Mouse (Mus musculus): ENCODE data around the gene Exoc6b. TPM values are rescaled to one million over a fixed set of nuclear protein-coding genes. Genes with fewer than 3 reads are reported as not detected.

Gene Exoc6b
- total and polyA plus RNA-seq, 2 experiments: 2.3 to 6.1 TPM

DNA sequence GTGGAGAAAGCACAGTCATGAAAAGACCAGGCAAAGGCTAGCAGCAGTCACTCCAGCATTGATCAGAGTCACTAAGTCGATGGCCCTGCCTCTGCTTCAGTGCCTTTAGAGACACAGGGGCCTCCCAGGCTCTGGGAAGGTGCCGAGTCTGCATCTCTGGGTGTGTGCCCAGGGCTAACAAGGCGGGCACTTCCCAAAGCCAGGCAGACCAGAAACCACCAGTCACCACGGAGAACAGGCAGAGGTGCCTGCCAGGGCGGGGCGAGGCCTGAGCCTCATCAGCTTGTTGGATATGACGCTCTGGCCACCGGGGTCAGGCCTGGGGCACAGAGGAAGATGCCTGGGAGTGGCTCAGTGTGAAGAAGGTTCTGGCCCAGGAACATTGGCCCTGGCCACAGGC is 489.8 kb downstream of the Exoc6b start:
- whole genome bisulfite sequencing: 63% methylated on average over 8 of the region's 8 CpGs
- TF ChIP-seq CTCF (IDR thresholded peaks at IDR 0.05; ENCODE audit: low read depth, low read length) (no peak), POLR2A (IDR thresholded peaks at IDR 0.05; ENCODE audit: extremely low read depth, insufficient read depth, low read length) (no peak)
- H3K27ac ChIP-seq (replicated peaks; ENCODE audit: insufficient read depth, low read depth, low read length): no peak overlapping the region
- H3K4me3 ChIP-seq (ENCODE audit: insufficient read depth, low read depth, low read length): no peak overlapping the region
- 0 out of 2 replicates have a peak, but pooled peaks cover 2% of the 10 kb centered on the region for H3K4me1 ChIP-seq (ENCODE audit: control insufficient read depth, insufficient read depth, low read length)
- no peak for DNase-seq (ENCODE audit: extremely low read depth, low read depth, low spot score)
- H3K9ac ChIP-seq (ENCODE audit: low read depth, low read length): no peak overlapping the region
- H3K27me3 ChIP-seq (ENCODE audit: control insufficient read depth, insufficient read depth, low read length): 0 out of 2 replicates have a peak, but pooled peaks cover 7% of the 10 kb centered on the region
- no peaks in the 10 kb centered on the region for H3K79me2 ChIP-seq (ENCODE audit: control insufficient read depth, insufficient read depth, low read length)
- no peaks in the 10 kb centered on the region for H3K36me3 ChIP-seq (ENCODE audit: control insufficient read depth, insufficient read depth, low read length)

DNA sequence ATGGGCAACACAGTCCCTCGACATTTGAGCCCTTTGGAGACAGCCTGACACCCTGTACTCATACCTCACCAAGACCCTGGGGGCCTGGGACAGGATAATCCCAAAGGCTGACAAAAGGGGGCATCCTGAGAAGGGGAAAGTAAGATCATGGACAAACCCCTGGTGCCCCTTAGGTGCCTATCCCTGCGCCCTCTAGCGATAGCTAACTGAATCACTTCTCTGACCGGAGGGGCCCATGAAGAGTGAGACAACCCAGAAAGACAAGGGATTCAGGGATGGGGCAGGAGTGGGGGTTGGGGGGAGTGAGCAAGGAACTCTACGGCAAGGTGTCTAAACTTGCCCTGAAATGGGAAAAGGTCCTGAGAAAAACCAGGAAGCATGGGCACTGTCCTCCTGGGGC is 490.4 kb downstream of the Exoc6b start:
- H3K4me3 ChIP-seq (ENCODE audit: insufficient read depth, low read depth, low read length): no peak overlapping the region
- no peaks in the 10 kb centered on the region for H3K36me3 ChIP-seq (ENCODE audit: control insufficient read depth, insufficient read depth, low read length)
- WGBS: 15% methylated on average over 5 of the region's 5 CpGs
- TF ChIP-seq POLR2A (IDR thresholded peaks at IDR 0.05; ENCODE audit: extremely low read depth, insufficient read depth, low read length) (no peak), CTCF (IDR thresholded peaks at IDR 0.05; ENCODE audit: low read depth, low read length) (peak; percentile 66)
- 0 out of 2 replicates have a peak, but pooled peaks cover 2% of the 10 kb centered on the region for H3K4me1 ChIP-seq (ENCODE audit: control insufficient read depth, insufficient read depth, low read length)
- DNase-seq (ENCODE audit: extremely low read depth, low read depth, low spot score): no peak
- no peak overlapping the region for H3K27ac ChIP-seq (replicated peaks; ENCODE audit: insufficient read depth, low read depth, low read length)
- H3K9ac ChIP-seq (ENCODE audit: low read depth, low read length): no peak overlapping the region
- H3K27me3 ChIP-seq (ENCODE audit: control insufficient read depth, insufficient read depth, low read length): 0 out of 2 replicates have a peak, but pooled peaks cover 7% of the 10 kb centered on the region
- no peaks in the 10 kb centered on the region for H3K79me2 ChIP-seq (ENCODE audit: control insufficient read depth, insufficient read depth, low read length)

DNA sequence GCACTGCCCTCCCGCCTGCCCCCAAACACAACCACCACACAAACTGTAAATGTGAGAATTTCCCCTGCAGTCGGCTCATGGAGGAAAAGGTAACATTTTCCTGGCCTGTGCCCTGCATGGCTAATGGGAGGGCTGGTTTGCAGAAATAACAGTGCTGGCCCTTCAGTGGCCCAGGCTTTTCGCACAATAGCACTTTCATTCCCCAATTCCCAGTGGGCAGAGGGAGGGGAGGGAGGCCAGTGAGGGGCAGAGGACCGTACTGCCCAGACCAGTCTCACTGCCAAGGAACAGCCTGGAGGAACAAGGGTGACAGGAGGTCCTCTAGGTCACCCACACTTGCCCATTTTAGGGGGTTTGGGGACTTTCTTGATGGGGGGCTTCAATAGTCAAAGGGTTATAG is 491.4 kb downstream of the Exoc6b start:
- H3K9ac ChIP-seq (ENCODE audit: low read depth, low read length): no peak overlapping the region
- DNase-seq (ENCODE audit: extremely low read depth, low read depth, low spot score): no peak

DNA sequence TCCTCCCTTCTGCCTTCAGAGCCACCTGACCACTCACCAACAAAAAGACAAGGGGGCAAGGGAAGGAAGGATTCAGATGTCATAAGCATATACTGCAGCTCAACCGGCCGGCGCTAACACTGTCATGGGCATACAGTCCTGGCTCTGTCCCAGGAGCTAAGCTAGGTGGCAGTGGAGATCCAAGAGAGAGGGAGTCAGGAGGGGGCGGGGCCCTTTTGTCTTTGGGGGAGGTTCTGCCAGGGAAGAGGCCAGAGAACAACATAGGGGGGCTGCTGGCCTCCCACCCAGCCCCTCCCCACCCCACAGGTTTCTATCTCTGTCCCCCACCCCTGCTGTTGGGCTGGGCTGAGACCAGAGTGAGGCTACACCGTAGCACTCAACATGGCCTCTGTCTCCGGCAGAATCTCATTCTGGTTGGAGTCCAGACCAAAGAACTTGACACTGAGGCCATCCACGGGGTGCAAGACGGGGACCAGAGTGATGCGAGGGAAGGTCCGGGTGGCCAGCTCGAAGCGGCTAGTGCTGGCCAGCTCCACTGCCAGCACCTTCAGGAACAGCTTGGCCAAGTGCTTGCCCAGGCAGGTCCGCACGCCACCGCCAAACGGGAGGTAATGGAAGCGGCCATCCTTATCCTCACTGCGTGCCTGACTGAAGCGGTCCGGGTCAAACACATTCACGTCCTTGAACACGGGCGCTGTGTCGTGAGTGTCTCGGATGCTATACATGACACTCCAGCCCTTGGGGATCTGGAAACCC is 495.2 kb downstream of the Exoc6b start:
- 37% methylated on average over 25 of the region's 25 CpGs for WGBS
- H3K27me3 ChIP-seq (ENCODE audit: control insufficient read depth, insufficient read depth, low read length): no peaks in the 10 kb centered on the region

More for the DNA sequence above, 491.4 kb downstream of the Exoc6b start:
- H3K27me3 ChIP-seq (ENCODE audit: control insufficient read depth, insufficient read depth, low read length): 0 out of 2 replicates have a peak, but pooled peaks cover 4% of the 10 kb centered on the region
- TF ChIP-seq POLR2A (IDR thresholded peaks at IDR 0.05; ENCODE audit: extremely low read depth, insufficient read depth, low read length) (no peak), CTCF (IDR thresholded peaks at IDR 0.05; ENCODE audit: low read depth, low read length) (no peak)
- H3K4me1 ChIP-seq (ENCODE audit: control insufficient read depth, insufficient read depth, low read length): no peaks in the 10 kb centered on the region
- H3K4me3 ChIP-seq (ENCODE audit: insufficient read depth, low read depth, low read length): no peak overlapping the region
- 85% methylated on average over 4 of the region's 4 CpGs for WGBS
- H3K27ac ChIP-seq (replicated peaks; ENCODE audit: insufficient read depth, low read depth, low read length): no peak overlapping the region
- no peaks in the 10 kb centered on the region for H3K79me2 ChIP-seq (ENCODE audit: control insufficient read depth, insufficient read depth, low read length)
- H3K36me3 ChIP-seq (ENCODE audit: control insufficient read depth, insufficient read depth, low read length): no peaks in the 10 kb centered on the region

DNA sequence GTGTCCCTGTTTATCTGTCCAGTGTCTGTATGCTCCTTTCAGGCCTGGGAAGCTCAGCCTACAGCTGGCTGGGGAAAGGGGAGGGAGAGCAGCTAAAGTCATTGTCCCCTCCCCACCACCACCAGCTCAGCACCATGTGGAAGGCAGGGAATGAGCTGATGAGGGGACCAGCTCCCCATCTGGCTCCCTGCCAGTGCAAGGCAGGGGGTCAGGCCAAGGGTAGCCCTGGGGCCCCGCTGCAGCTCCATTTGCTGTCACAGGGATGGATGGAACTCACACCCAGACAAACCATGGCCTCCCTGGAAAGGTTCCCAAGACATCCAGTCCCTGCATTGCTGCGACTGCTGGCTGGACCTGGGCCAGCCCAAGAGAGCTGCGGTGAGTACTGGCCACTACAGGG is 499.3 kb downstream of the Exoc6b start:
- DNase-seq (ENCODE audit: extremely low read depth, low read depth, low spot score): no peak
- no peak overlapping the region for H3K9ac ChIP-seq (ENCODE audit: low read depth, low read length)
- H3K27me3 ChIP-seq (ENCODE audit: control insufficient read depth, insufficient read depth, low read length): no peaks in the 10 kb centered on the region
- H3K36me3 ChIP-seq (ENCODE audit: control insufficient read depth, insufficient read depth, low read length): no peaks in the 10 kb centered on the region
- H3K79me2 ChIP-seq (ENCODE audit: control insufficient read depth, insufficient read depth, low read length): no peaks in the 10 kb centered on the region
- WGBS: 76% methylated on average over 3 of the region's 3 CpGs
- no peak overlapping the region for H3K27ac ChIP-seq (replicated peaks; ENCODE audit: insufficient read depth, low read depth, low read length)
- H3K4me3 ChIP-seq (ENCODE audit: insufficient read depth, low read depth, low read length): no peak overlapping the region
- no peaks in the 10 kb centered on the region for H3K4me1 ChIP-seq (ENCODE audit: control insufficient read depth, insufficient read depth, low read length)
- TF ChIP-seq CTCF (IDR thresholded peaks at IDR 0.05; ENCODE audit: low read depth, low read length) (no peak), POLR2A (IDR thresholded peaks at IDR 0.05; ENCODE audit: extremely low read depth, insufficient read depth, low read length) (no peak)

More for the DNA sequence above, 495.2 kb downstream of the Exoc6b start:
- TF ChIP-seq CTCF (IDR thresholded peaks at IDR 0.05; ENCODE audit: low read depth, low read length) (no peak), POLR2A (IDR thresholded peaks at IDR 0.05; ENCODE audit: extremely low read depth, insufficient read depth, low read length) (no peak)
- H3K9ac ChIP-seq (ENCODE audit: low read depth, low read length): no peak overlapping the region
- H3K27ac ChIP-seq (replicated peaks; ENCODE audit: insufficient read depth, low read depth, low read length): no peak overlapping the region
- H3K36me3 ChIP-seq (ENCODE audit: control insufficient read depth, insufficient read depth, low read length): no peaks in the 10 kb centered on the region
- H3K4me3 ChIP-seq (ENCODE audit: insufficient read depth, low read depth, low read length): no peak overlapping the region
- DNase-seq (ENCODE audit: extremely low read depth, low read depth, low spot score): no peak
- no peaks in the 10 kb centered on the region for H3K4me1 ChIP-seq (ENCODE audit: control insufficient read depth, insufficient read depth, low read length)
- H3K79me2 ChIP-seq (ENCODE audit: control insufficient read depth, insufficient read depth, low read length): no peaks in the 10 kb centered on the region

DNA sequence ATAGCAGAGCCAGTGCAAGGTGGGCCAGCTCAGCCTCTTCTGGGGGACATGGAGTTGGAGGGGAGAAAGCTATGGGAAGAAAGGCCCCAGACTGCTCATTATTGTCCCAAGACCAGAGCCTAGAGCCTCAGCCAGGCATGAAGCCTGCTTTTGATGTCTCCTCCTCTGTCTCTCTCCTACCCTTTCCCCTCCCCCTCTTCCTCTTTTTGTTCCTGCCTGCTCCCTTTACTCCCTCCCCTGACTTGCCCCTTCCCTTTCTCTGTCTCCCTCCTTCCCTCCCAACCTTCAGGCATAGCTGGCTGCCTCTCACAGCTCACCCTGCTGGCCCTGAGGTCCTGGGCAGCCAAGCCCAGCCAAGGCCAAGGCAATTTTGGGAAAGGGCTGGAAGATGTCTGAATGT is 499.7 kb downstream of the Exoc6b start:
- H3K27ac ChIP-seq (replicated peaks; ENCODE audit: insufficient read depth, low read depth, low read length): no peak overlapping the region
- no peaks in the 10 kb centered on the region for H3K27me3 ChIP-seq (ENCODE audit: control insufficient read depth, insufficient read depth, low read length)
- H3K9ac ChIP-seq (ENCODE audit: low read depth, low read length): no peak overlapping the region
- no peak for DNase-seq (ENCODE audit: extremely low read depth, low read depth, low spot score)
- H3K36me3 ChIP-seq (ENCODE audit: control insufficient read depth, insufficient read depth, low read length): no peaks in the 10 kb centered on the region
- no peak overlapping the region for H3K4me3 ChIP-seq (ENCODE audit: insufficient read depth, low read depth, low read length)
- TF ChIP-seq CTCF (IDR thresholded peaks at IDR 0.05; ENCODE audit: low read depth, low read length): no peak
- TF ChIP-seq POLR2A (IDR thresholded peaks at IDR 0.05; ENCODE audit: extremely low read depth, insufficient read depth, low read length): no peak
- no peaks in the 10 kb centered on the region for H3K4me1 ChIP-seq (ENCODE audit: control insufficient read depth, insufficient read depth, low read length)
- H3K79me2 ChIP-seq (ENCODE audit: control insufficient read depth, insufficient read depth, low read length): no peaks in the 10 kb centered on the region
